7 mouse cellular contexts compared by ENCODE assay signal in the genomic region with DNA sequence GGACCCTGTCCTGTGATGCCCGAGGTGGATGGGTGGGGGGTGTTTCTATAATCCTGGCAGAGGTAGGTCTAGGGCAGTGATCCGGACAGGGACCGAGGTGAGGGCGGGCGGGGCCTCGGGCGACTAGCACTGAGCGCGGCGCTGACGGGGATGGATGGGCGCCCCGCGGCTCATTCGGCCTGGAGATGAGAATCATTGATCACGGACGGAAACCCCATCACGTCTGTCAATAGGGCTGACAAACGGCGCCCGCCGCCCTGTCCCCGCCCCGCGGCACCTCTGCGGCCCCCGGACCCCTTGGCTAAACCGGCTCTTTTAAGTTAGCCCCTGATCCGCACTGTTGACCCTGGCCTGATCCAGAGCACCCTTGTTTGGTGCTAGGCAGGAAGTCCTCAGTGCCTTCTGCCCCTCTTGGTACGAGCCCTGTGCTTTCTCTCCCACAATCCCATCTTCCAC. TPM values are rescaled to one million over a fixed set of nuclear protein-coding genes. Genes with fewer than 3 reads are reported as not detected.
DNase-seq lines count a peak whose midpoint lies in the region; ATAC-seq and TF ChIP-seq lines count a peak whose summit lies in the region.

No protein-coding gene starts in this region.

- peaks cover 7% of the 10 kb centered on the region; the same call in 1 of the 2 replicates for H3K36me3 ChIP-seq in liver, embryonic 11.5 days (ENCODE audit: control insufficient read depth, insufficient read depth, low read length)
- peaks cover 18% of the 10 kb centered on the region for H3K36me3 ChIP-seq in forebrain, embryonic 10.5 days (replicated peaks)
- H3K36me3 ChIP-seq in limb, embryonic 11.5 days (ENCODE audit: control insufficient read depth, insufficient read depth, low read length) = no peaks in the 10 kb centered on the region
- peaks cover 9% of the 10 kb centered on the region for H3K36me3 ChIP-seq in small intestine, adult 2 months (ENCODE audit: control insufficient read depth, insufficient read depth, low read length)

- H3K4me3 ChIP-seq in liver, embryonic 11.5 days (ENCODE audit: low read depth, low read length) = peak overlapping the region; percentile 45
- H3K4me3 ChIP-seq in forebrain, embryonic 10.5 days = peak overlapping the region; percentile 53
- peak overlapping the region; percentile 34 for H3K4me3 ChIP-seq in limb, embryonic 11.5 days (ENCODE audit: low read depth, low read length)
- H3K4me3 ChIP-seq in small intestine, adult 2 months (ENCODE audit: low read depth, low read length) = peak overlapping the region; percentile 39

- no peak overlapping the region for H3K9ac ChIP-seq in liver, embryonic 11.5 days (ENCODE audit: low read depth, low read length)
- no peak overlapping the region for H3K9ac ChIP-seq in limb, embryonic 11.5 days (ENCODE audit: low read length)

- peaks cover 11% of the 10 kb centered on the region for H3K4me1 ChIP-seq in liver, embryonic 11.5 days (replicated peaks; ENCODE audit: control insufficient read depth, insufficient read depth, low read length)
- H3K4me1 ChIP-seq in forebrain, embryonic 10.5 days = peaks cover 74% of the 10 kb centered on the region
- peaks cover 30% of the 10 kb centered on the region for H3K4me1 ChIP-seq in limb, embryonic 11.5 days (ENCODE audit: control insufficient read depth, insufficient read depth, low read length)
- peaks cover 12% of the 10 kb centered on the region for H3K4me1 ChIP-seq in small intestine, adult 2 months (ENCODE audit: control insufficient read depth, insufficient read depth, insufficient read length, low read length)

- H3K27me3 ChIP-seq in liver, embryonic 11.5 days (replicated peaks; ENCODE audit: control insufficient read depth, insufficient read depth, low read length) = peaks cover 78% of the 10 kb centered on the region
- H3K27me3 ChIP-seq in forebrain, embryonic 10.5 days (ENCODE audit: poor library complexity, severe bottlenecking) = peaks cover 77% of the 10 kb centered on the region
- H3K27me3 ChIP-seq in limb, embryonic 11.5 days (ENCODE audit: control insufficient read depth, insufficient read depth, low read length) = peaks cover 66% of the 10 kb centered on the region
- peaks cover 56% of the 10 kb centered on the region for H3K27me3 ChIP-seq in small intestine, adult 2 months (ENCODE audit: control insufficient read depth, insufficient read depth, low read length)

- DNase-seq in liver, embryonic 11.5 days (ENCODE audit: low spot score) = no peak
- DNase-seq in liver = no peak
- DNase-seq in forebrain, embryonic 10.5 days (ENCODE audit: extremely low spot score, low spot score) = no peak
- DNase-seq in limb, embryonic 11.5 days (ENCODE audit: low spot score) = no peak
- no peak for DNase-seq in urinary bladder, postnatal 10 days (ENCODE audit: low spot score)

- H3K9me3 ChIP-seq in liver, embryonic 11.5 days (ENCODE audit: control insufficient read depth, low read length) = no peaks in the 10 kb centered on the region
- no peaks in the 10 kb centered on the region for H3K9me3 ChIP-seq in forebrain, embryonic 10.5 days
- no peaks in the 10 kb centered on the region for H3K9me3 ChIP-seq in limb, embryonic 11.5 days (ENCODE audit: control insufficient read depth, low read length)

- no peak for TF ChIP-seq CTCF in small intestine, adult 2 months (IDR thresholded peaks at IDR 0.05; ENCODE audit: extremely low read depth, insufficient read length, insufficient replicate concordance, low read depth, low read length)

- peak overlapping the region; percentile 69 for H3K4me2 ChIP-seq in liver, embryonic 11.5 days
- H3K4me2 ChIP-seq in limb, embryonic 11.5 days (ENCODE audit: low read depth, severe bottlenecking) = peak overlapping the region; percentile 74

- ATAC-seq in liver, embryonic 11.5 days (replicated peaks; ENCODE audit: low FRiP score) = 0 out of 2 replicates have a peak, but pooled peaks have one; percentile 8
- no peak for ATAC-seq in limb, embryonic 11.5 days (ENCODE audit: insufficient number of reproducible peaks, low FRiP score, low TSS enrichment, low read depth)
- no peak for ATAC-seq in frontal cortex, adult (ENCODE audit: low TSS enrichment)

- no peak overlapping the region for H3K27ac ChIP-seq in liver, embryonic 11.5 days (ENCODE audit: low read depth, low read length)
- H3K27ac ChIP-seq in forebrain, embryonic 10.5 days = peak overlapping the region; percentile 48; the same call in 1 of the 2 replicates
- no peak overlapping the region for H3K27ac ChIP-seq in limb, embryonic 11.5 days (replicated peaks; ENCODE audit: low read depth, low read length)
- H3K27ac ChIP-seq in small intestine, adult 2 months (ENCODE audit: insufficient read depth, low read depth, low read length) = no peak overlapping the region

- WGBS in liver, embryonic 11.5 days = 2% methylated on average over 30 of the region's 30 CpGs
- WGBS in forebrain, embryonic 10.5 days = 2% methylated on average over 30 of the region's 30 CpGs
- under 1% methylated on average over 25 of the region's 30 CpGs for WGBS in limb, embryonic 11.5 days
- 3% methylated on average over 30 of the region's 30 CpGs for WGBS in small intestine, adult 2 months

- TF ChIP-seq POLR2A in small intestine, adult 2 months (IDR thresholded peaks at IDR 0.05; ENCODE audit: low read depth, low read length) = no peak

RNA-seq across cellular contexts. Expression of a gene that starts 0.6 kb away (rescaled TPM):
- 0.56 TPM in 1 of 2 replicates, not detected in the other for polyA plus RNA-seq in liver, embryonic 11.5 days (2014; fragmentation: Nextera tagmentation; extraction: Ambion mirVana)
- 3.0 and 9.5 TPM in 2 replicates for polyA plus RNA-seq in forebrain, embryonic 10.5 days (2016; fragmentation: Nextera tagmentation; extraction: Ambion mirVana)
- 0.95 and 1.2 TPM in 2 replicates for polyA plus RNA-seq in limb, embryonic 11.5 days (2014; fragmentation: Nextera tagmentation; extraction: Ambion mirVana)
- 0.32 and 0.41 TPM in 2 replicates for polyA plus RNA-seq in small intestine, adult 2 months (2012; rRNA removed)

RNA-seq across cellular contexts. Expression of a gene that starts 12.7 kb away (rescaled TPM):
- 261 and 286 TPM in 2 replicates for polyA plus RNA-seq in liver, embryonic 11.5 days (2014; fragmentation: Nextera tagmentation; extraction: Ambion mirVana)
- 124 and 129 TPM in 2 replicates for polyA plus RNA-seq in forebrain, embryonic 10.5 days (2016; fragmentation: Nextera tagmentation; extraction: Ambion mirVana)
- 102 and 104 TPM in 2 replicates for polyA plus RNA-seq in limb, embryonic 11.5 days (2014; fragmentation: Nextera tagmentation; extraction: Ambion mirVana)
- polyA plus RNA-seq in small intestine, adult 2 months (2012; rRNA removed) = 36.6 and 49.6 TPM in 2 replicates

RNA-seq across cellular contexts. Expression of a gene that starts 20.2 kb away (rescaled TPM):
- polyA plus RNA-seq in liver, embryonic 11.5 days (2014; fragmentation: Nextera tagmentation; extraction: Ambion mirVana) = 34.2 TPM in 2 replicates
- polyA plus RNA-seq in forebrain, embryonic 10.5 days (2016; fragmentation: Nextera tagmentation; extraction: Ambion mirVana) = 2.6 and 2.9 TPM in 2 replicates
- 0.48 and 0.96 TPM in 2 replicates for polyA plus RNA-seq in limb, embryonic 11.5 days (2014; fragmentation: Nextera tagmentation; extraction: Ambion mirVana)
- 3.8 and 5.6 TPM in 2 replicates for polyA plus RNA-seq in small intestine, adult 2 months (2012; rRNA removed)

RNA-seq across cellular contexts. Expression of a gene that starts 33.5 kb away (rescaled TPM):
- polyA plus RNA-seq in liver, embryonic 11.5 days (2014; fragmentation: Nextera tagmentation; extraction: Ambion mirVana) = 0.32 and 0.39 TPM in 2 replicates
- polyA plus RNA-seq in forebrain, embryonic 10.5 days (2016; fragmentation: Nextera tagmentation; extraction: Ambion mirVana) = 0.30 and 0.41 TPM in 2 replicates
- 0.21 and 0.34 TPM in 2 replicates for polyA plus RNA-seq in limb, embryonic 11.5 days (2014; fragmentation: Nextera tagmentation; extraction: Ambion mirVana)
- polyA plus RNA-seq in small intestine, adult 2 months (2012; rRNA removed) = 0.30 and 0.51 TPM in 2 replicates
